Mouse (Mus musculus) ES-E14 (cell line): Measurements from ENCODE around the gene Galnt3.

ENCODE experiments used
- CHD2 ChIP-seq: IDR thresholded peaks from 2 replicates; pipeline ENCODE4 v1.6.1; 2014; ENCODE audit warnings: mild to moderate bottlenecking, low read depth, low read length, inconsistent platforms
- ZNF384 ChIP-seq: IDR thresholded peaks from 2 replicates; pipeline ENCODE4 v1.6.1; 2012; ENCODE audit warnings: low read depth, low read length, inconsistent platforms

- TF ChIP-seq ZNF384 (no peak), CHD2 (no peak)
Measured at GRCm38 (mm10) chr2:66142711-66143110, 17.9 kb upstream of the Galnt3 start.
